Mouse (Mus musculus) G1E (cell line): ENCODE measurements around the gene Gm4565.
"Not testable (repeated sequence)": the region's sequence is repeated elsewhere in the genome, so short reads cannot be mapped to it uniquely, and the experiment has no call there.

Experiments
- CTCF ChIP-seq: IDR thresholded peaks from 2 replicates; pipeline ENCODE4 v1.5.1; 2012; ENCODE audit warnings: low read depth, low read length, inconsistent platforms, mixed read lengths
- GATA1 ChIP-seq: IDR thresholded peaks from 2 replicates; pipeline ENCODE4 v1.6.1; 2012; ENCODE audit warnings: borderline replicate concordance, low read length, inconsistent platforms, mixed read lengths
- GATA2 ChIP-seq: IDR thresholded peaks from 2 replicates; pipeline ENCODE4 v1.6.1; 2012; ENCODE audit warnings: low read depth, low read length, inconsistent platforms, borderline replicate concordance
- POLR2AphosphoS5 ChIP-seq: IDR thresholded peaks from 2 replicates; pipeline ENCODE4 v1.6.1; 2012; ENCODE audit warnings: low read depth, low read length, inconsistent platforms; ENCODE audit not compliant: insufficient replicate concordance
- TAL1 ChIP-seq: conservative IDR thresholded peaks from 2 replicates; pipeline ENCODE4 v1.6.1; 2012; ENCODE audit warnings: low read depth, low read length, inconsistent platforms, mixed read lengths

DNA sequence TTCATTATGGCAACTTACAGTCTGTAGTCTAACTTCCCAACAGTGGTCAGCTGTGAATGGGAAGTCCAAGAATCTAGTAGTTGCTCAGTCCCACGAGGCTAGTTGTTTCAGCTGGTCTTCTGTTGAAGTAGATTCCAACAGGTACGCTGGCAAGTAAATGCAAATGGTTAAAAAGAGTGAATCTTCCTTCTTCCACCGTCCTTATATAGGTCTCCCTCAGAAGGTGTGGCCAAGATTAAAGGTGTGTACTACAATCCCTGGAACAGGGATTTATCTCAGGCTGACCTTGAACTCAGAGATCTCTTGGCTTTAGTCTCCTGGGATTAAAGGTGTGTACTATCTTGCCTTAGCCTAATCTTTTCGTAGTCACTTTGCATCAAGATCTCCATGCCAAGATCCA lies at the start of gene Gm4565:
- not testable (repeated sequence) for TF ChIP-seq CTCF, GATA1, POLR2AphosphoS5, TAL1, GATA2
